Mouse (Mus musculus): ENCODE measurements around the gene Dnal1.

Gene Dnal1

GRCm38 (mm10) chr12:84126899-84127298 is 12.7 kb downstream of the Dnal1 start:
- no peak for DNase-seq (ENCODE audit: low spot score in 2 of 2)

- no peak for DNase-seq (ENCODE audit: low spot score in 2 of 2)
These were observed 14.4 kb downstream of the Dnal1 start for GRCm38 (mm10) chr12:84128576-84128975.

GRCm38 (mm10) chr12:84129931-84130330 is 15.8 kb downstream of the Dnal1 start:
- no peak for DNase-seq (ENCODE audit: low spot score in 2 of 2)

GRCm38 (mm10) chr12:84132265-84132664 is 18.1 kb downstream of the Dnal1 start:
- DNase-seq (ENCODE audit: low spot score in 2 of 2) = no peak

- no peak for DNase-seq (ENCODE audit: low spot score in 2 of 2)
These were observed 23.0 kb downstream of the Dnal1 start for GRCm38 (mm10) chr12:84137131-84137530.

- DNase-seq (ENCODE audit: low spot score in 2 of 2) = no peak
These were observed 26.0 kb downstream of the Dnal1 start for GRCm38 (mm10) chr12:84140135-84140534.

- no peak for DNase-seq (ENCODE audit: low spot score in 2 of 2)
These were observed 27.1 kb downstream of the Dnal1 start for GRCm38 (mm10) chr12:84141271-84141670.

GRCm38 (mm10) chr12:84142281-84143050 is 28.3 kb downstream of the Dnal1 start:
- DNase-seq (ENCODE audit: low spot score in 2 of 2) = no peak

GRCm38 (mm10) chr12:84147954-84148621 is 33.9 kb downstream of the Dnal1 start, which contains the start of gene Pnma1:
Pnma1 (minus strand) TSS chr12:84148489.
- peak; percentile 52 to 53 for DNase-seq (ENCODE audit: low spot score in 2 of 2)

GRCm38 (mm10) chr12:84148622-84149012 is 34.5 kb downstream of the Dnal1 start:
- no peak for DNase-seq (ENCODE audit: low spot score in 2 of 2)

- no peak for DNase-seq (ENCODE audit: low spot score in 2 of 2)
These were observed 35.8 kb downstream of the Dnal1 start for GRCm38 (mm10) chr12:84149971-84150370.

- DNase-seq (ENCODE audit: low spot score in 2 of 2) = no peak
These were observed 36.8 kb downstream of the Dnal1 start for GRCm38 (mm10) chr12:84150976-84151375.

- no peak for DNase-seq (ENCODE audit: low spot score in 2 of 2)
These were observed 37.7 kb downstream of the Dnal1 start for GRCm38 (mm10) chr12:84151911-84152310.

GRCm38 (mm10) chr12:84152352-84153190 is 38.4 kb downstream of the Dnal1 start:
- no peak for DNase-seq (ENCODE audit: low spot score in 2 of 2)

GRCm38 (mm10) chr12:84153414-84153813 is 39.2 kb downstream of the Dnal1 start:
- no peak for DNase-seq (ENCODE audit: low spot score in 2 of 2)

- DNase-seq (ENCODE audit: low spot score in 2 of 2) = no peak
These were observed 40.8 kb downstream of the Dnal1 start for GRCm38 (mm10) chr12:84154786-84155522.

- no peak for DNase-seq (ENCODE audit: low spot score in 2 of 2)
These were observed 41.3 kb downstream of the Dnal1 start for GRCm38 (mm10) chr12:84155523-84155871.

GRCm38 (mm10) chr12:84156210-84156609 is 42.0 kb downstream of the Dnal1 start:
- DNase-seq (ENCODE audit: low spot score in 2 of 2) = no peak

- no peak for DNase-seq (ENCODE audit: low spot score in 2 of 2)
These were observed 44.0 kb downstream of the Dnal1 start for GRCm38 (mm10) chr12:84158156-84158555.

GRCm38 (mm10) chr12:84160491-84160890 is 46.3 kb downstream of the Dnal1 start:
- no peak for DNase-seq (ENCODE audit: low spot score in 2 of 2)

GRCm38 (mm10) chr12:84161116-84161515 is 47.0 kb downstream of the Dnal1 start:
- DNase-seq (ENCODE audit: low spot score in 2 of 2) = peak in 1 of 2 experiments; percentile 34
